Mouse (Mus musculus) c-Kit-positive CD71-positive TER-119-positive erythroid progenitor cells, embryonic 14.5 days (primary cell): ENCODE measurements at regions not wholly inside any gene's neighbourhood (a gene's known extent, or its start where the extent isn't known, plus 50 kb on each side); places are given as distances from the start of the nearest gene placed in this dataset.

Source experiments
- DNase-seq: peaks from one replicate; pipeline ENCODE4 v3.0.0-alpha.2; 2013; ENCODE audit warnings: low spot score

GRCm38 (mm10) chr16:76232680-76233079 is 140.9 kb downstream of the Nrip1 start:
- DNase-seq, result no peak

- no peak for DNase-seq
Measured at GRCm38 (mm10) chr16:76232174-76232573, 141.5 kb downstream of the Nrip1 start.

- no peak for DNase-seq
Measured at GRCm38 (mm10) chr16:76230516-76231302, 142.9 kb downstream of the Nrip1 start.

GRCm38 (mm10) chr16:76228451-76228850 is 145.2 kb downstream of the Nrip1 start:
- no peak for DNase-seq

- DNase-seq, result no peak
Measured at GRCm38 (mm10) chr16:76226446-76226845, 147.2 kb downstream of the Nrip1 start.

GRCm38 (mm10) chr16:76225587-76226226 is 147.9 kb downstream of the Nrip1 start:
- DNase-seq, result no peak

- DNase-seq, result no peak
Measured at GRCm38 (mm10) chr16:76224901-76225586, 148.6 kb downstream of the Nrip1 start.

- no peak for DNase-seq
Measured at GRCm38 (mm10) chr16:76223716-76224115, 149.9 kb downstream of the Nrip1 start.

GRCm38 (mm10) chr16:76222960-76223359 is 150.7 kb downstream of the Nrip1 start:
- DNase-seq, result no peak

- DNase-seq, result no peak
Measured at GRCm38 (mm10) chr16:76220466-76220865, 153.2 kb downstream of the Nrip1 start.

- no peak for DNase-seq
Measured at GRCm38 (mm10) chr16:76219233-76219632, 154.4 kb downstream of the Nrip1 start.

- no peak for DNase-seq
Measured at GRCm38 (mm10) chr16:76218310-76219170, 155.1 kb downstream of the Nrip1 start.

- DNase-seq, result no peak
Measured at GRCm38 (mm10) chr16:76216184-76216583, 157.4 kb downstream of the Nrip1 start.

GRCm38 (mm10) chr16:76215558-76215957 is 158.1 kb downstream of the Nrip1 start:
- no peak for DNase-seq

- DNase-seq, result no peak
Measured at GRCm38 (mm10) chr16:76201773-76202571, 171.7 kb downstream of the Nrip1 start.

- no peak for DNase-seq
Measured at GRCm38 (mm10) chr16:76200801-76201728, 172.6 kb downstream of the Nrip1 start.

GRCm38 (mm10) chr16:76200268-76200667 is 173.4 kb downstream of the Nrip1 start:
- DNase-seq, result peak; percentile 9

GRCm38 (mm10) chr16:76199006-76199405 is 174.6 kb downstream of the Nrip1 start:
- DNase-seq, result no peak

- DNase-seq, result no peak
Measured at GRCm38 (mm10) chr16:76194291-76194690, 172.2 kb upstream of the Samsn1 start.

GRCm38 (mm10) chr16:76191135-76191534 is 169.1 kb upstream of the Samsn1 start:
- DNase-seq, result no peak
